Mouse (Mus musculus): ENCODE results near the gene Agr2. TPM values are rescaled to one million over a fixed set of nuclear protein-coding genes. Genes with fewer than 3 reads are reported as not detected.

Agr2 gene
- polyA plus RNA-seq, 1 experiment, result 0.18 TPM

Other genes with a start within 250 kb of the Agr2 start
- 0.48 and 0.56 TPM in 2 replicates for gene Agr3, start 67.3 kb upstream of the Agr2 start, polyA plus RNA-seq (2012; rRNA removed)
- gene Tspan13, start 49.6 kb downstream of the Agr2 start, polyA plus RNA-seq (2012; rRNA removed), result 137 and 158 TPM in 2 replicates
- 41.3 and 43.4 TPM in 2 replicates for gene Ankmy2, start 164.2 kb downstream of the Agr2 start, polyA plus RNA-seq (2012; rRNA removed)
- 35.6 and 42.4 TPM in 2 replicates for gene Bzw2, start 165.2 kb downstream of the Agr2 start, polyA plus RNA-seq (2012; rRNA removed)

Data from frontal cortex, adult 2 months (tissue).